Mouse (Mus musculus) kidney, embryonic 15.5 days (tissue): Measurements from ENCODE around the gene Tbc1d10a. TPM values are rescaled to one million over a fixed set of nuclear protein-coding genes. Genes with fewer than 3 reads are reported as not detected.

ENCODE experiments used
- ATAC-seq: fragments of 200-750 bp; cut with Nextera tagmentation; replicated peaks from 2 replicates; pipeline ENCODE4 v1.8.0; 2017; ENCODE audit warnings: moderate TSS enrichment; ENCODE audit not compliant: low FRiP score
- H3K27ac ChIP-seq: fragments of 300-500 bp; sonication (generic); 2 replicates; pipeline ENCODE4 v1.5.1; 2015; ENCODE audit warnings: mild to moderate bottlenecking, inconsistent platforms
- H3K27me3 ChIP-seq: fragments of 300-500 bp; sonication (generic); 2 replicates; pipeline ENCODE4 v1.6.1; 2015; ENCODE audit warnings: inconsistent platforms
- H3K36me3 ChIP-seq: fragments of 300-500 bp; sonication (generic); 2 replicates; pipeline ENCODE4 v1.6.1; 2015; ENCODE audit warnings: inconsistent platforms
- H3K4me1 ChIP-seq: fragments of 300-500 bp; sonication (generic); 2 replicates; pipeline ENCODE4 v1.6.1; 2015; ENCODE audit warnings: inconsistent platforms
- H3K4me2 ChIP-seq: fragments of 300-500 bp; sonication (generic); 2 replicates; pipeline ENCODE4 v1.6.1; 2015; ENCODE audit warnings: moderate library complexity, mild to moderate bottlenecking, inconsistent platforms
- H3K4me3 ChIP-seq: fragments of 300-500 bp; sonication (generic); replicated peaks from 2 replicates; pipeline ENCODE4 v1.5.1; 2015; ENCODE audit warnings: mild to moderate bottlenecking, inconsistent platforms
- H3K9ac ChIP-seq: fragments of 300-500 bp; sonication (generic); 2 replicates; pipeline ENCODE4 v1.6.1; 2015; ENCODE audit warnings: mild to moderate bottlenecking, inconsistent platforms
- H3K9me3 ChIP-seq: fragments of 300-500 bp; sonication (generic); replicated peaks from 2 replicates; pipeline ENCODE4 v1.6.1; 2016; ENCODE audit warnings: inconsistent platforms
- WGBS: fragments of 180-500 bp; shearing (Covaris S2); methylation state at CpG from one replicate; pipeline ENCODE4 v1.1.7; 2015; ENCODE audit warnings: mixed read lengths; 5-methylcytosine and 5-hydroxymethylcytosine counted together
- polyA plus RNA-seq: library from polyadenylated mRNA; unstranded; fragments of >200 nt; fragmentation: Nextera tagmentation; extraction: Ambion mirVana; gene quantifications from 2 replicates; pipeline ENCODE4 v1.2.1, GENCODE M21; 2015

Tbc1d10a gene
- polyA plus RNA-seq, 1 experiment from 2014 or later = 43.9 TPM

GRCm38 (mm10) chr11:4219317-4219751, 32.7 kb downstream of the Tbc1d10a start:
- peak; percentile 7; the same call in 1 of the 2 replicates for ATAC-seq
- Histone ChIP-seq H3K4me3 (no peak overlapping the region), H3K9ac (no peak overlapping the region), H3K4me2 (peak overlapping the region; percentile 97), H3K27ac (no peak overlapping the region), H3K27me3 (peaks cover 15% of the 10 kb centered on the region), H3K4me1 (peaks cover 23% of the 10 kb centered on the region), H3K36me3 (peaks cover 14% of the 10 kb centered on the region), H3K9me3 (no peaks in the 10 kb centered on the region)
- 5% methylated on average over 2 of the region's 2 CpGs for WGBS

GRCm38 (mm10) chr11:4219908-4220307, 33.3 kb downstream of the Tbc1d10a start:
- Histone ChIP-seq H3K27ac (no peak overlapping the region), H3K36me3 (peaks cover 8% of the 10 kb centered on the region), H3K9me3 (no peaks in the 10 kb centered on the region), H3K4me1 (peaks cover 23% of the 10 kb centered on the region), H3K4me2 (no peak overlapping the region), H3K27me3 (peaks cover 15% of the 10 kb centered on the region), H3K9ac (no peak overlapping the region), H3K4me3 (no peak overlapping the region)
- no peak for ATAC-seq
- WGBS = 61% methylated on average over 9 of the region's 9 CpGs

GRCm38 (mm10) chr11:4220443-4221400, 34.1 kb downstream of the Tbc1d10a start:
- Histone ChIP-seq H3K4me3 (no peak overlapping the region), H3K27ac (no peak overlapping the region), H3K9ac (no peak overlapping the region), H3K9me3 (no peaks in the 10 kb centered on the region), H3K27me3 (peaks cover 15% of the 10 kb centered on the region), H3K36me3 (no peaks in the 10 kb centered on the region), H3K4me2 (no peak overlapping the region), H3K4me1 (peaks cover 23% of the 10 kb centered on the region)
- 53% methylated on average over 28 of the region's 28 CpGs for WGBS
- no peak for ATAC-seq

- Histone ChIP-seq H3K9ac (no peak overlapping the region), H3K36me3 (no peaks in the 10 kb centered on the region), H3K27ac (no peak overlapping the region), H3K4me2 (no peak overlapping the region), H3K4me1 (peaks cover 23% of the 10 kb centered on the region), H3K4me3 (no peak overlapping the region), H3K9me3 (no peaks in the 10 kb centered on the region), H3K27me3 (peaks cover 15% of the 10 kb centered on the region)
- 66% methylated on average over 17 of the region's 17 CpGs for WGBS
- no peak for ATAC-seq
Observed at GRCm38 (mm10) chr11:4222046-4222950, 35.7 kb downstream of the Tbc1d10a start.

- no peak overlapping the region for H3K9ac ChIP-seq
- H3K4me1 ChIP-seq = peaks cover 14% of the 10 kb centered on the region
- no peaks in the 10 kb centered on the region for H3K36me3 ChIP-seq
- H3K4me2 ChIP-seq = no peak overlapping the region
- H3K9me3 ChIP-seq = no peaks in the 10 kb centered on the region
- H3K27ac ChIP-seq = no peak overlapping the region
- ATAC-seq = no peak
- H3K27me3 ChIP-seq = peaks cover 11% of the 10 kb centered on the region
- H3K4me3 ChIP-seq = no peak overlapping the region
- 34% methylated on average over 7 of the region's 7 CpGs for WGBS
Observed at GRCm38 (mm10) chr11:4223393-4224188, 37.0 kb downstream of the Tbc1d10a start.

- H3K9me3 ChIP-seq = no peaks in the 10 kb centered on the region
- H3K9ac ChIP-seq = no peak overlapping the region
- 36% methylated on average over 2 of the region's 2 CpGs for WGBS
- H3K4me1 ChIP-seq = peaks cover 9% of the 10 kb centered on the region
- H3K4me3 ChIP-seq = no peak overlapping the region
- no peaks in the 10 kb centered on the region for H3K36me3 ChIP-seq
- H3K27me3 ChIP-seq = peaks cover 5% of the 10 kb centered on the region; the same call in 1 of the 2 replicates
- H3K27ac ChIP-seq = no peak overlapping the region
- H3K4me2 ChIP-seq = no peak overlapping the region
- no peak for ATAC-seq
Observed at GRCm38 (mm10) chr11:4224223-4224622, 37.6 kb downstream of the Tbc1d10a start.

GRCm38 (mm10) chr11:4226569-4227325, 40.2 kb downstream of the Tbc1d10a start:
- H3K4me2 ChIP-seq = no peak overlapping the region
- 0 out of 2 replicates have a peak, but pooled peaks cover 3% of the 10 kb centered on the region for H3K4me1 ChIP-seq
- H3K27ac ChIP-seq = no peak overlapping the region
- no peak overlapping the region for H3K4me3 ChIP-seq
- H3K27me3 ChIP-seq = no peaks in the 10 kb centered on the region
- H3K9me3 ChIP-seq = no peaks in the 10 kb centered on the region
- WGBS = 77% methylated on average over 5 of the region's 5 CpGs
- ATAC-seq = no peak
- H3K9ac ChIP-seq = no peak overlapping the region
- H3K36me3 ChIP-seq = no peaks in the 10 kb centered on the region

GRCm38 (mm10) chr11:4228463-4228862, 41.9 kb downstream of the Tbc1d10a start:
- Histone ChIP-seq H3K9me3 (no peaks in the 10 kb centered on the region), H3K4me1 (0 out of 2 replicates have a peak, but pooled peaks cover 3% of the 10 kb centered on the region), H3K4me3 (no peak overlapping the region), H3K9ac (no peak overlapping the region), H3K27ac (no peak overlapping the region), H3K36me3 (no peaks in the 10 kb centered on the region), H3K4me2 (no peak overlapping the region), H3K27me3 (no peaks in the 10 kb centered on the region)
- ATAC-seq = no peak
- WGBS = 18% methylated on average over 8 of the region's 8 CpGs

- Histone ChIP-seq H3K4me3 (no peak overlapping the region), H3K4me1 (0 out of 2 replicates have a peak, but pooled peaks cover 3% of the 10 kb centered on the region), H3K27me3 (no peaks in the 10 kb centered on the region), H3K9me3 (no peaks in the 10 kb centered on the region), H3K27ac (no peak overlapping the region), H3K9ac (no peak overlapping the region), H3K36me3 (no peaks in the 10 kb centered on the region), H3K4me2 (no peak overlapping the region)
- WGBS = 75% methylated on average over 4 of the region's 4 CpGs
- no peak for ATAC-seq
Observed at GRCm38 (mm10) chr11:4229841-4230240, 43.3 kb downstream of the Tbc1d10a start.

- no peak for ATAC-seq
- Histone ChIP-seq H3K27me3 (no peaks in the 10 kb centered on the region), H3K4me1 (0 out of 2 replicates have a peak, but pooled peaks cover 3% of the 10 kb centered on the region), H3K27ac (no peak overlapping the region), H3K4me3 (no peak overlapping the region), H3K36me3 (no peaks in the 10 kb centered on the region), H3K9ac (no peak overlapping the region), H3K9me3 (no peaks in the 10 kb centered on the region), H3K4me2 (no peak overlapping the region)
- WGBS = 83% methylated on average over 2 of the region's 2 CpGs
Observed at GRCm38 (mm10) chr11:4231435-4231834, 44.8 kb downstream of the Tbc1d10a start.

GRCm38 (mm10) chr11:4232644-4233043, 46.1 kb downstream of the Tbc1d10a start:
- Histone ChIP-seq H3K27me3 (no peaks in the 10 kb centered on the region), H3K9ac (no peak overlapping the region), H3K4me1 (0 out of 2 replicates have a peak, but pooled peaks cover 3% of the 10 kb centered on the region), H3K4me2 (no peak overlapping the region), H3K9me3 (no peaks in the 10 kb centered on the region), H3K27ac (no peak overlapping the region), H3K36me3 (no peaks in the 10 kb centered on the region), H3K4me3 (no peak overlapping the region)
- 60% methylated on average over 12 of the region's 12 CpGs for WGBS
- ATAC-seq = no peak
